In genomic region chr8:86438133-86438982, GRCm38 (mm10) we compare ENCODE assay signal across 10 mouse cellular contexts.
DNase-seq lines count a peak whose midpoint lies in the region; ATAC-seq and TF ChIP-seq lines count a peak whose summit lies in the region.
"Had no signal": no experiment of that assay in that cellular context is flagged by ENCODE, and none has a peak within 500 bp of the region (broad histone marks: within the 10 kb centered on the region; RNA-seq: fewer than 3 reads in every experiment).

No protein-coding gene starts in this region.

- no peaks in the 10 kb centered on the region for H3K9me3 ChIP-seq in hindbrain, postnatal 0 days (ENCODE audit: low read length)
- H3K9me3 ChIP-seq in midbrain, embryonic 12.5 days, result no peaks in the 10 kb centered on the region

- H3K36me3 ChIP-seq in hindbrain, postnatal 0 days (ENCODE audit: insufficient read depth, low read length), result no peaks in the 10 kb centered on the region
- H3K36me3 ChIP-seq in midbrain, embryonic 12.5 days, result no peaks in the 10 kb centered on the region

- no peaks in the 10 kb centered on the region for H3K27me3 ChIP-seq in hindbrain, postnatal 0 days (ENCODE audit: insufficient read depth, low read length)
- peaks cover 16% of the 10 kb centered on the region; the same call in 1 of the 2 replicates for H3K27me3 ChIP-seq in midbrain, embryonic 12.5 days

- no peak overlapping the region for H3K9ac ChIP-seq in hindbrain, postnatal 0 days (replicated peaks; ENCODE audit: low read length)
- H3K9ac ChIP-seq in midbrain, embryonic 12.5 days (replicated peaks), result no peak overlapping the region

- H3K4me3 ChIP-seq in hindbrain, postnatal 0 days (ENCODE audit: low read length), result no peak overlapping the region
- no peak overlapping the region for H3K4me3 ChIP-seq in midbrain, embryonic 12.5 days

- peak; percentile 29 to 31 for DNase-seq in cerebellum, postnatal 14 days
- no peak for DNase-seq in cerebellum, adult 18-20 months
- DNase-seq in hindbrain, postnatal 0 days (ENCODE audit: low spot score), result peak; percentile 95
- peak; percentile 62 to 75 for DNase-seq in right cerebral cortex, postnatal 36 days (ENCODE audit: low spot score in 2 of 2)
- DNase-seq in gastrocnemius, postnatal 25 days, result no peak
- DNase-seq in ovary, adult 18-20 months (ENCODE audit: low spot score), result no peak
- DNase-seq in heart, adult 18-20 months, result no peak

- H3K27ac ChIP-seq in hindbrain, postnatal 0 days, result peak overlapping the region; percentile 83
- H3K27ac ChIP-seq in midbrain, embryonic 12.5 days (replicated peaks), result peak overlapping the region; percentile 93
- H3K27ac ChIP-seq: macrophage had no signal

- no peak for TF ChIP-seq CTCF in hindbrain, postnatal 0 days (IDR thresholded peaks at IDR 0.05; ENCODE audit: low read depth)

- H3K4me1 ChIP-seq in hindbrain, postnatal 0 days (ENCODE audit: insufficient read depth, low read length), result peaks cover 26% of the 10 kb centered on the region
- H3K4me1 ChIP-seq in midbrain, embryonic 12.5 days, result peaks cover 30% of the 10 kb centered on the region

- WGBS in hindbrain, postnatal 0 days, result 29% methylated on average over 5 of the region's 5 CpGs
- 37% methylated on average over 5 of the region's 5 CpGs for WGBS in midbrain, embryonic 12.5 days

- no peak overlapping the region for H3K4me2 ChIP-seq in hindbrain, postnatal 0 days (ENCODE audit: low read depth, low read length)
- H3K4me2 ChIP-seq in midbrain, embryonic 12.5 days (replicated peaks), result peak overlapping the region; percentile 27; the same call in 1 of the 2 replicates

- ATAC-seq in hindbrain, postnatal 0 days, result peak; percentile 98
- ATAC-seq in midbrain, embryonic 12.5 days (ENCODE audit: low FRiP score, low read depth), result peak; percentile 98
- ATAC-seq: inflammation-experienced regulatory T-cells, adult 6 months had no signal

Comparison
In these comparisons a context has a peak if more than half of its experiments do, and no peak if none do; other contexts are left out.
1. DNase-seq: peak in cerebellum, postnatal 14 days (2 of 2), hindbrain, postnatal 0 days (single experiment) and right cerebral cortex, postnatal 36 days (2 of 2); none in cerebellum, adult 18-20 months (0 of 2), gastrocnemius, postnatal 25 days (single experiment), ovary, adult 18-20 months (single experiment) and heart, adult 18-20 months (0 of 2).